Mouse (Mus musculus): Measurements from ENCODE around the gene Ccm2l. TPM values are rescaled to one million over a fixed set of nuclear protein-coding genes. Genes with fewer than 3 reads are reported as not detected.

The Ccm2l gene
- polyA plus RNA-seq, 1 experiment from 2014 or later: 1.7 TPM

GRCm38 (mm10) chr2:153109596-153109995, 43.8 kb downstream of the Ccm2l start:
- Histone ChIP-seq H3K9ac (replicated peaks; ENCODE audit: low read length) (no peak overlapping the region), H3K4me1 (ENCODE audit: control insufficient read depth, insufficient read depth, low read length) (peaks cover 4% of the 10 kb centered on the region; the same call in 1 of the 2 replicates), H3K36me3 (replicated peaks; ENCODE audit: control insufficient read depth, insufficient read depth, low read depth, low read length) (no peaks in the 10 kb centered on the region), H3K9me3 (replicated peaks; ENCODE audit: control insufficient read depth, low read length) (no peaks in the 10 kb centered on the region), H3K27ac (replicated peaks; ENCODE audit: low read depth, low read length) (no peak overlapping the region), H3K4me2 (ENCODE audit: low read depth, low read length) (no peak overlapping the region), H3K27me3 (ENCODE audit: control insufficient read depth, insufficient read depth, low read length) (peaks cover 29% of the 10 kb centered on the region), H3K4me3 (ENCODE audit: low read depth, low read length) (no peak overlapping the region)
- 66% methylated on average over 7 of the region's 7 CpGs for WGBS
- ATAC-seq (replicated peaks; ENCODE audit: insufficient number of reproducible peaks, low FRiP score, low TSS enrichment, low read depth) (no peak), DNase-seq (ENCODE audit: low spot score) (no peak)

GRCm38 (mm10) chr2:153111298-153111697, 45.5 kb downstream of the Ccm2l start:
- no peak for ATAC-seq (replicated peaks; ENCODE audit: insufficient number of reproducible peaks, low FRiP score, low TSS enrichment, low read depth)
- WGBS: 86% methylated on average over 7 of the region's 7 CpGs
- DNase-seq (ENCODE audit: low spot score): no peak
- no peak overlapping the region for H3K9ac ChIP-seq (replicated peaks; ENCODE audit: low read length)
- H3K27me3 ChIP-seq (ENCODE audit: control insufficient read depth, insufficient read depth, low read length): peaks cover 26% of the 10 kb centered on the region
- no peaks in the 10 kb centered on the region for H3K9me3 ChIP-seq (replicated peaks; ENCODE audit: control insufficient read depth, low read length)
- no peak overlapping the region for H3K27ac ChIP-seq (replicated peaks; ENCODE audit: low read depth, low read length)
- H3K4me1 ChIP-seq (ENCODE audit: control insufficient read depth, insufficient read depth, low read length): peaks cover 4% of the 10 kb centered on the region; the same call in 1 of the 2 replicates
- no peaks in the 10 kb centered on the region for H3K36me3 ChIP-seq (replicated peaks; ENCODE audit: control insufficient read depth, insufficient read depth, low read depth, low read length)
- no peak overlapping the region for H3K4me3 ChIP-seq (ENCODE audit: low read depth, low read length)
- H3K4me2 ChIP-seq (ENCODE audit: low read depth, low read length): no peak overlapping the region

GRCm38 (mm10) chr2:153115679-153116081, 49.9 kb downstream of the Ccm2l start:
- no peaks in the 10 kb centered on the region for H3K9me3 ChIP-seq (replicated peaks; ENCODE audit: control insufficient read depth, low read length)
- no peaks in the 10 kb centered on the region for H3K27me3 ChIP-seq (ENCODE audit: control insufficient read depth, insufficient read depth, low read length)
- no peaks in the 10 kb centered on the region for H3K4me1 ChIP-seq (ENCODE audit: control insufficient read depth, insufficient read depth, low read length)
- no peak overlapping the region for H3K9ac ChIP-seq (replicated peaks; ENCODE audit: low read length)
- DNase-seq (ENCODE audit: low spot score) (no peak), ATAC-seq (replicated peaks; ENCODE audit: insufficient number of reproducible peaks, low FRiP score, low TSS enrichment, low read depth) (no peak)
- no peak overlapping the region for H3K4me3 ChIP-seq (ENCODE audit: low read depth, low read length)
- no peak overlapping the region for H3K4me2 ChIP-seq (ENCODE audit: low read depth, low read length)
- WGBS: 74% methylated on average over 4 of the region's 4 CpGs
- no peak overlapping the region for H3K27ac ChIP-seq (replicated peaks; ENCODE audit: low read depth, low read length)
- no peaks in the 10 kb centered on the region for H3K36me3 ChIP-seq (replicated peaks; ENCODE audit: control insufficient read depth, insufficient read depth, low read depth, low read length)

DNA sequence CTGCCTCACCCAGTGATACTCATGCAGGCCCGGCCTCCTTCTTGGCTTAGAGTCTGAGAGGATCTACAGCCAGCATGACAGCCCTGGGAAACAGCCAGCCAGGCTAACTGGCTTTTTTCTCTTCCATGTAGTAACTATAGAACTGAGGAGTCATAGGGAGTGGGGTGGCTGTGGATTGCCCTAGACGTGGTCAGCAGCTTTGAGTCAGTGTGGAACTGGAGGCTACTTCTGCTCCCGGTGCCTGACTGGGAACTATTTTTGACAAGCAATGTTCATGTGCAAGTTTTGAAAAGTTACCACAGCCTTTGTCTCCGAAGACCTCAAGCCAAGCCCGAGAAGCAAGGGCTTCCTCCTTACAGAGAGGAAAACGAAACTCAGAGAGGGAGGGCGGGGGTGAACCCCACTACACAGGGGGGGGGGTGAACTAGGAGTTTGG, 51.3 kb downstream of the Ccm2l start:
- DNase-seq (ENCODE audit: low spot score) (no peak), ATAC-seq (replicated peaks; ENCODE audit: insufficient number of reproducible peaks, low FRiP score, low TSS enrichment, low read depth) (no peak)
- Histone ChIP-seq H3K27me3 (ENCODE audit: control insufficient read depth, insufficient read depth, low read length) (no peaks in the 10 kb centered on the region), H3K4me3 (ENCODE audit: low read depth, low read length) (no peak overlapping the region), H3K4me1 (ENCODE audit: control insufficient read depth, insufficient read depth, low read length) (no peaks in the 10 kb centered on the region), H3K9ac (replicated peaks; ENCODE audit: low read length) (no peak overlapping the region), H3K27ac (replicated peaks; ENCODE audit: low read depth, low read length) (no peak overlapping the region), H3K4me2 (ENCODE audit: low read depth, low read length) (no peak overlapping the region), H3K9me3 (replicated peaks; ENCODE audit: control insufficient read depth, low read length) (no peaks in the 10 kb centered on the region), H3K36me3 (replicated peaks; ENCODE audit: control insufficient read depth, insufficient read depth, low read depth, low read length) (no peaks in the 10 kb centered on the region)
- WGBS: 85% methylated on average over 7 of the region's 7 CpGs

GRCm38 (mm10) chr2:153119488-153119887, 53.7 kb downstream of the Ccm2l start:
- Histone ChIP-seq H3K4me1 (ENCODE audit: control insufficient read depth, insufficient read depth, low read length) (no peaks in the 10 kb centered on the region), H3K27me3 (ENCODE audit: control insufficient read depth, insufficient read depth, low read length) (no peaks in the 10 kb centered on the region), H3K27ac (replicated peaks; ENCODE audit: low read depth, low read length) (no peak overlapping the region), H3K36me3 (replicated peaks; ENCODE audit: control insufficient read depth, insufficient read depth, low read depth, low read length) (no peaks in the 10 kb centered on the region), H3K4me2 (ENCODE audit: low read depth, low read length) (no peak overlapping the region), H3K9ac (replicated peaks; ENCODE audit: low read length) (no peak overlapping the region), H3K9me3 (replicated peaks; ENCODE audit: control insufficient read depth, low read length) (no peaks in the 10 kb centered on the region), H3K4me3 (ENCODE audit: low read depth, low read length) (no peak overlapping the region)
- ATAC-seq (replicated peaks; ENCODE audit: insufficient number of reproducible peaks, low FRiP score, low TSS enrichment, low read depth): no peak
- DNase-seq (ENCODE audit: low spot score): no peak
- 86% methylated on average over 6 of the region's 6 CpGs for WGBS

- Histone ChIP-seq H3K9me3 (replicated peaks; ENCODE audit: control insufficient read depth, low read length) (no peaks in the 10 kb centered on the region), H3K36me3 (replicated peaks; ENCODE audit: control insufficient read depth, insufficient read depth, low read depth, low read length) (no peaks in the 10 kb centered on the region), H3K4me3 (ENCODE audit: low read depth, low read length) (no peak overlapping the region), H3K27me3 (ENCODE audit: control insufficient read depth, insufficient read depth, low read length) (no peaks in the 10 kb centered on the region), H3K27ac (replicated peaks; ENCODE audit: low read depth, low read length) (no peak overlapping the region), H3K4me1 (ENCODE audit: control insufficient read depth, insufficient read depth, low read length) (no peaks in the 10 kb centered on the region), H3K9ac (replicated peaks; ENCODE audit: low read length) (no peak overlapping the region), H3K4me2 (ENCODE audit: low read depth, low read length) (no peak overlapping the region)
- ATAC-seq (replicated peaks; ENCODE audit: insufficient number of reproducible peaks, low FRiP score, low TSS enrichment, low read depth) (no peak), DNase-seq (ENCODE audit: low spot score) (no peak)
- WGBS: 71% methylated on average over 8 of the region's 8 CpGs
Measured at GRCm38 (mm10) chr2:153120126-153120525, 54.4 kb downstream of the Ccm2l start.

DNA sequence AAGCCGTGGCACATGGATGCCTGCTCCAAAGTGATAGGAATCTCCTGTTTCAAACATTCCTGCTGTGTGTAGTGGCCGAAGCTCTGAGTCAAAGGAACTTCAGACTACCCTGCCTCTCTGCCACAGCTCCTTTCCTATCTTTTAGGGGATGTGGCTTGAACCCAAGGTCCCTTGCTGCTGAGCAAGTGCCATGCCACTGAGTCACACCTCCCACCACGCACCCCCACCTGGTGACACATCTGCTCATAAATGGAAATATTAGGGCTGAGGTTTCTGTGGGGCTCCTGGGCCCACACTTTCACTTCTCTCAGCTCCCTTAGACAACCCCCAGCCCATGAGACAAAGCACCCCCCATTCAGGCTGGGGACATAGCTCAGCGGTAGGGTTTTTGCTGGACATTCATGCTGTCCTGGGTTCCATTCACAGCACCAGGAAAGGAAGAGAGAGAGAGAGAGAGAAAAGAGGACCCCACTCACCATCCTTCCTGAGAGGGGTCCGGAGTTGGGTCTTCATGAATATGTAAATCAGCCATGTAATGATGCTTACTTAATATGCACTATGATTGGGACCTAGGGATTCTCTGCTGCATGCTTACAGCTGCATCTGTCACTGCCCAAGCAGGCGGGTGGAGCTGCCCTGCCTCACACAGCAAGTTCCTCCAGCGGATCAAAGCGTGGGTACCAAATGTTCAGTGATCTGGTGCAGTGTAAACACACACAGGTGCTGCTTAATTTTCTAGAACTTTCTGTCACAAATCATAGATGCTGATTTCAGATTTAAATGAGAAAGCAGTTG, 56.3 kb downstream of the Ccm2l start:
- 78% methylated on average over 8 of the region's 8 CpGs for WGBS
- Histone ChIP-seq H3K4me1 (ENCODE audit: control insufficient read depth, insufficient read depth, low read length) (no peaks in the 10 kb centered on the region), H3K4me2 (ENCODE audit: low read depth, low read length) (no peak overlapping the region), H3K9ac (replicated peaks; ENCODE audit: low read length) (no peak overlapping the region), H3K36me3 (replicated peaks; ENCODE audit: control insufficient read depth, insufficient read depth, low read depth, low read length) (no peaks in the 10 kb centered on the region), H3K9me3 (replicated peaks; ENCODE audit: control insufficient read depth, low read length) (no peaks in the 10 kb centered on the region), H3K27ac (replicated peaks; ENCODE audit: low read depth, low read length) (no peak overlapping the region), H3K4me3 (ENCODE audit: low read depth, low read length) (no peak overlapping the region), H3K27me3 (ENCODE audit: control insufficient read depth, insufficient read depth, low read length) (no peaks in the 10 kb centered on the region)
- ATAC-seq (replicated peaks; ENCODE audit: insufficient number of reproducible peaks, low FRiP score, low TSS enrichment, low read depth) (no peak), DNase-seq (ENCODE audit: low spot score) (no peak)

GRCm38 (mm10) chr2:153122701-153123100, 56.9 kb downstream of the Ccm2l start:
- 89% methylated on average over 7 of the region's 7 CpGs for WGBS
- H3K36me3 ChIP-seq (replicated peaks; ENCODE audit: control insufficient read depth, insufficient read depth, low read depth, low read length): no peaks in the 10 kb centered on the region
- H3K4me1 ChIP-seq (ENCODE audit: control insufficient read depth, insufficient read depth, low read length): no peaks in the 10 kb centered on the region
- no peak overlapping the region for H3K9ac ChIP-seq (replicated peaks; ENCODE audit: low read length)
- no peak overlapping the region for H3K4me2 ChIP-seq (ENCODE audit: low read depth, low read length)
- H3K4me3 ChIP-seq (ENCODE audit: low read depth, low read length): no peak overlapping the region
- DNase-seq (ENCODE audit: low spot score) (no peak), ATAC-seq (replicated peaks; ENCODE audit: insufficient number of reproducible peaks, low FRiP score, low TSS enrichment, low read depth) (no peak)
- H3K27me3 ChIP-seq (ENCODE audit: control insufficient read depth, insufficient read depth, low read length): no peaks in the 10 kb centered on the region
- H3K9me3 ChIP-seq (replicated peaks; ENCODE audit: control insufficient read depth, low read length): no peaks in the 10 kb centered on the region
- no peak overlapping the region for H3K27ac ChIP-seq (replicated peaks; ENCODE audit: low read depth, low read length)

Data from embryonic facial prominence, embryonic 11.5 days (tissue).